Mouse (Mus musculus): ENCODE measurements around the gene Olfr679. TPM values are rescaled to one million over a fixed set of nuclear protein-coding genes. Genes with fewer than 3 reads are reported as not detected.
"Not testable (repeated sequence)": the region's sequence is repeated elsewhere in the genome, so short reads cannot be mapped to it uniquely, and the experiment has no call there.

Olfr679 gene
- not detected in 2 replicates for total RNA-seq (2015)
- total RNA-seq (2017) = not detected in 2 replicates

DNA sequence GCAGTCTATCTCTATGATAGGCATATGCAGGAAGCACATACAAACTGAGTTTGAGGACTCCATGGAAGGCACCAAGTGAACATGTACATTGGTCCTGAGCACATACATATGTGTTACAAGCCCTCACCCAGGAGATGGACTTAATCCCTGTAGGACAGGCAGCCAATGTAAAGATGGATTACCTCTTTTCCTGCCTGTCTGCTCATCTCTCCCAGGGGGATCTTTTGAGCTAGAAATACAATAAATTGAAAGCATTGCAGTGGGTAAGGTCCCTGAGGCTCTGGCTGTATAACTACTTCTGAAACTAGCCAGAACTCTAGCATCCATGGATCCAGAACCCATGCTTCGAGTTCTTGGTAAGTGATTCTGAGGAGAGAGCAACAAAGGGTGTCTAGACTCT, at the start of gene Olfr679:
Olfr679 (plus strand) TSS at position 301 of the 400 bp plus-strand sequence.
- ATAC-seq (ENCODE audit: poor library complexity, severe bottlenecking) = no peak

DNA sequence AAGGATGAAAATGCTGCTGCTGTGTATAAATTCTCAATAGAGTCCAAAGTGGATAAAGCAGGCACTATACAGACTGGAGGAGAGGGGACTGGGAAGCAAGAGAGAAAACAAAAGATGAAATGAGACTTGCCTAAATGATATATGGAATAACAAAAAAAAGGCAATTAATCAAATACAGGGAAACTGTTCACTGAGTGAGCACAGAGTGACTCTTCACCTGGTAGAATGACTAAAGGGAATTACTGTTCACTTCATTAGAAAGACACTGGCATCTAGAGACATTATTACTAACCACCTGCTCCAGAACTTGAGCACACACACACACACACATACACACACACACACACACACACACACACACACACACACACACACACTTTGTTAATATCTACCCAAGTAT, 48.6 kb upstream of the Olfr679 start, which contains the start of gene Olfr676:
Olfr676 (plus strand) TSS at position 301 of the 400 bp plus-strand sequence.
- no peak for ATAC-seq (ENCODE audit: poor library complexity, severe bottlenecking)

DNA sequence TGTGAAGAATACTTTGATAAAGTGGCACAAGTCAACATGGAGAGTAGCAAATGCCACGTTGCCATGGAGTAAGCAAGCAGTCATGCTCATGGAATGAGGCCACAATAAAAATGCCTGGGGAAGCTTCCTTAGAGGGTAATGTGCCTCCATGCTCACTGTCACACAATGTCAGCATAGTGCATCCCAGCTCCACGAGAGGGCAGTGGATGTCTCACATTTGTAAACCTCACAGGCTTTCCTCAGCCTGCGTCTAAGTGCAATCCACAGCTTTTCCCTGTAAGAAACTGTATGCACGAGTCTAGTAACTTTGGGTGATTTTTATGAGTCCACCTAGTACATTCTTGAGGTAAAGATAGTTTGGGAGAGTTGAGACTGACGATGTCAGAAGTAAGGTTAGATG, 47.2 kb upstream of the Olfr679 start:
- ATAC-seq (ENCODE audit: poor library complexity, severe bottlenecking) = not testable (repeated sequence)

DNA sequence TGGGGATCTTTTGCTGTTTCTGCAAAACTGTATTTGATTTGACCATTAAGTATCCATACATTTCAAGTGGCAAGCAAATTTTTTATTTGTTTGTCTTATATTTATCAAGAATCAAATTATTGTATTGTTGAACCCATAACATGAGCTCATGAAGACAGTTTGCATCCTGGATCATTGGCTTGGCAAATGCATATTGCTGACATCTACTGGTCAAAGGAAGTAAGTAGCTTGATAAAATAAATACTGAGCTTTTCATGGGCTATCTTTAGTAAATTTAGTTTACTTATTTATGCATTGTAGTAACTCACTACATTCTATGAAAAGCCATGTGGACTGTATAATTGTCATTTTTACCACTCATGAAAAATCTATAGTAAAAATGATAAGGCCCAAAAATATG, 22.1 kb upstream of the Olfr679 start:
- no peak for ATAC-seq (ENCODE audit: poor library complexity, severe bottlenecking)

DNA sequence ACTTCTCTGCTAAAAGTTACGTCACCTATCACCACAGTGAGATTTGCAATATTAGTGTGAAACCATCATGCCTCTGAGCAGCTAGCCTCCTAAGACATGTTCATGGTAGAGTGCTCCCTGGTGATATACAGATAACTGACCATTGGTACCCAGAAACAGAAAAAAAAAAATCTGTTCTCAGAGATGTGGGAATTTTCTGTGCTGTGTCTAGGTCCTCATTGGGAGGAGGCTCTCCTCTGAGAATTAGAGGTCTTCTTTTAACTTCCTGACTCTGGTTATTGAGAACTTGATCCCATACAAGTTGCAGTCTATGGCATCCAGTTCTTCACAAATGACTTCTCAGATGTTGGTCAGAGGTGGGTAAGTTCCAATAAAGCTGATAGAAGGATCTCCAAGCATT, 16.8 kb upstream of the Olfr679 start, which contains the start of gene Olfr678:
Olfr678 (plus strand) TSS at position 301 of the 400 bp plus-strand sequence.
- no peak for ATAC-seq (ENCODE audit: poor library complexity, severe bottlenecking)

DNA sequence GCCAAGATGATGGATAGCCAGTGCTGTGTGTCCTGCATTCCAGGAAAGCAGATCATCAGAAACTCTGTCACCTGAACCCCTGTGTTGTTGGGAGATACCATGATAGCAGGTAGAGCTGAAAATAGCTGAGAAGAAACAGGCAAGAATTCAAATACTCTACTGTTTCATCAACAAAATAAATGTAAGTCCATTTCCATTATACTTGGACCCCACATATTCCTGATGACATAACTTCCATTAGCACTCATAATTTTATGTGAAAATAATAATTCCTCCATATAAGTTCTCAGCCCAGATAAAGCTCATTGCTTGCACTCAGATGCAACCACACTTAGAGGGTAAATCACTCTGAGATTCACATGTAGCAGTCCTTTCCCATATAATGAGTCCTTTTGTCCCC, 11.7 kb downstream of the Olfr679 start, which contains the start of gene Olfr680-ps1:
Olfr680-ps1 (minus strand) TSS at position 101 of the 400 bp plus-strand sequence.
- ATAC-seq (ENCODE audit: poor library complexity, severe bottlenecking) = not testable (repeated sequence)

DNA sequence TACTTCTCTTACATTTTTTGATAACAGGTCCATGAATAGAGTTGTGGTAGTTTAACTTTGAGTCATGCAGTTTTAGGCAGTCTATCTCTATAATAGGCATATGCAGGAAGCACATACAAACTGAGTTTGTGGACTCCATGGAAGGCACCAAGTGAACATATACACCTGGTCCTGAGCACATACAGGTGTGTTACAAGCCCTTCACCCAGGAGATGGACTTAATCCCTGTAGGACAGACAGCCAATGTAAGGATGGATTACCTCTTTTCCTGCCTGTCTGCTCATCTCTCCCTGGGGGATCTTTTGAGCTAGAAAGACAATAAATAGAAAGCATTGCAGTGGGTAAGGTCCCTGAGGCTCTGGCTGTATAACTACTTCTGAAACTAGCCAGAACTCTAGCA, 35.5 kb downstream of the Olfr679 start, which contains the start of gene Olfr681:
Olfr681 (plus strand) TSS at position 301 of the 400 bp plus-strand sequence.
- ATAC-seq (ENCODE audit: poor library complexity, severe bottlenecking) = no peak

Other genes with a start within 250 kb of the Olfr679 start
- not detected in 2 replicates for gene Usp17lb, start 238.6 kb upstream of the Olfr679 start, total RNA-seq (2015)
- gene Usp17lb, start 238.6 kb upstream of the Olfr679 start, total RNA-seq (2017) = not detected in 2 replicates
- not detected in 2 replicates for gene Usp17la, start 224.2 kb upstream of the Olfr679 start, total RNA-seq (2015)
- gene Usp17la, start 224.2 kb upstream of the Olfr679 start, total RNA-seq (2017) = not detected in 2 replicates
- not detected in 2 replicates for gene Olfr665, start 203.2 kb upstream of the Olfr679 start, total RNA-seq (2015)
- gene Olfr665, start 203.2 kb upstream of the Olfr679 start, total RNA-seq (2017) = not detected in 2 replicates
- not detected in 2 replicates for gene Olfr666, start 185.3 kb upstream of the Olfr679 start, total RNA-seq (2015)
- not detected in 2 replicates for gene Olfr666, start 185.3 kb upstream of the Olfr679 start, total RNA-seq (2017)
- not detected in 2 replicates for gene Olfr667, start 159.7 kb upstream of the Olfr679 start, total RNA-seq (2015)
- gene Olfr667, start 159.7 kb upstream of the Olfr679 start, total RNA-seq (2017) = not detected in 2 replicates
- not detected in 2 replicates for gene Olfr668, start 153.1 kb upstream of the Olfr679 start, total RNA-seq (2015)
- not detected in 2 replicates for gene Olfr668, start 153.1 kb upstream of the Olfr679 start, total RNA-seq (2017)
- not detected in 2 replicates for gene Olfr669, start 147.0 kb upstream of the Olfr679 start, total RNA-seq (2015)
- not detected in 2 replicates for gene Olfr669, start 147.0 kb upstream of the Olfr679 start, total RNA-seq (2017)
- not detected in 2 replicates for gene Olfr670, start 118.6 kb upstream of the Olfr679 start, total RNA-seq (2015)
- not detected in 2 replicates for gene Olfr670, start 118.6 kb upstream of the Olfr679 start, total RNA-seq (2017)
- gene Olfr671, start 102.1 kb upstream of the Olfr679 start, total RNA-seq (2015) = not detected in 2 replicates
- gene Olfr671, start 102.1 kb upstream of the Olfr679 start, total RNA-seq (2017) = not detected in 2 replicates
- gene Olfr672, start 79.2 kb upstream of the Olfr679 start, total RNA-seq (2015) = not detected in 2 replicates
- gene Olfr672, start 79.2 kb upstream of the Olfr679 start, total RNA-seq (2017) = not detected in 2 replicates
- not detected in 2 replicates for gene Olfr675, start 52.7 kb upstream of the Olfr679 start, total RNA-seq (2015)
- not detected in 2 replicates for gene Olfr675, start 52.7 kb upstream of the Olfr679 start, total RNA-seq (2017)
- gene Olfr676, start 48.5 kb upstream of the Olfr679 start, total RNA-seq (2015) = not detected in 2 replicates
- gene Olfr676, start 48.5 kb upstream of the Olfr679 start, total RNA-seq (2017) = not detected in 2 replicates
- not detected in 2 replicates for gene Olfr677, start 29.8 kb upstream of the Olfr679 start, total RNA-seq (2015)
- gene Olfr677, start 29.8 kb upstream of the Olfr679 start, total RNA-seq (2017) = not detected in 2 replicates
- not detected in 2 replicates for gene Olfr678, start 16.7 kb upstream of the Olfr679 start, total RNA-seq (2015)
- gene Olfr678, start 16.7 kb upstream of the Olfr679 start, total RNA-seq (2017) = not detected in 2 replicates
- gene Olfr680-ps1, start 11.6 kb downstream of the Olfr679 start, total RNA-seq (2015) = not detected in 2 replicates
- gene Olfr680-ps1, start 11.6 kb downstream of the Olfr679 start, total RNA-seq (2017) = not detected in 2 replicates
- not detected in 2 replicates for gene Olfr681, start 35.6 kb downstream of the Olfr679 start, total RNA-seq (2015)
- not detected in 2 replicates for gene Olfr681, start 35.6 kb downstream of the Olfr679 start, total RNA-seq (2017)
- not detected in 2 replicates for gene Olfr683, start 65.8 kb downstream of the Olfr679 start, total RNA-seq (2015)
- not detected in 2 replicates for gene Olfr683, start 65.8 kb downstream of the Olfr679 start, total RNA-seq (2017)
- gene Olfr684, start 82.4 kb downstream of the Olfr679 start, total RNA-seq (2015) = not detected in 2 replicates
- gene Olfr684, start 82.4 kb downstream of the Olfr679 start, total RNA-seq (2017) = not detected in 2 replicates
- gene Olfr685, start 104.8 kb downstream of the Olfr679 start, total RNA-seq (2015) = not detected in 2 replicates
- not detected in 2 replicates for gene Olfr685, start 104.8 kb downstream of the Olfr679 start, total RNA-seq (2017)
- not detected in 2 replicates for gene Olfr686, start 126.3 kb downstream of the Olfr679 start, total RNA-seq (2015)
- gene Olfr686, start 126.3 kb downstream of the Olfr679 start, total RNA-seq (2017) = not detected in 2 replicates
- gene Olfr688, start 206.9 kb downstream of the Olfr679 start, total RNA-seq (2015) = not detected in 2 replicates
- not detected in 2 replicates for gene Olfr688, start 206.9 kb downstream of the Olfr679 start, total RNA-seq (2017)
- gene Olfr689, start 230.0 kb downstream of the Olfr679 start, total RNA-seq (2015) = not detected in 2 replicates
- gene Olfr689, start 230.0 kb downstream of the Olfr679 start, total RNA-seq (2017) = not detected in 2 replicates

Data from megakaryocyte, adult 5-6 weeks (primary cell).